Mouse (Mus musculus): Measurements from ENCODE around the gene Zdhhc17.

DNA sequence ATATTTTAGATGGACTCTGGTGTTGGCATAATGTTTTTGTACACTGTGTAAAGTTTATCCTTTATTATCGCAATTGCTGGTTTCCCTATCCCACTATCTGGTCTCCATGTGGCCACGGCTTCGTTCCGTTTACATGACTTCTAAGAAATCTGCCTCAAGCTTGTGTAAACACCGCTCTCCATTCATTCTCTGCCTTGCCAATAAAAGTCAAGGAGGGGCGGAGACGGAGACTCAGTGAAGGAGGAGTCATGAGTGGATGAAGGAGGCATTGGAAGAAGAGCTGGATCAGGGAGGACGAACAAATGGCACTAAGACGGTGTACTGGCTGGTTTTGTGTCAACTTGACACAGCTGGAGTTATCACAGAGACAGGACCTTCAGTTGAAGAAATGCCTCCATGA lies 37.9 kb downstream of the Zdhhc17 start:
- TF ChIP-seq EP300 (IDR thresholded peaks at IDR 0.05) (no peak), CTCF (IDR thresholded peaks at IDR 0.05) (no peak)

All from lung, postnatal 0 days (tissue).